Mouse (Mus musculus) embryonic fibroblast, embryonic 13.5 days (primary cell): Measurements from ENCODE around the gene Cox6b1.

ENCODE experiments used
- CTCF ChIP-seq: IDR thresholded peaks from 2 replicates; pipeline ENCODE4 v1.5.1; 2011; ENCODE audit warnings: mild to moderate bottlenecking, control low read depth, low read length, moderate library complexity, borderline replicate concordance; ENCODE audit not compliant: insufficient read depth
- POLR2A ChIP-seq: IDR thresholded peaks from 2 replicates; pipeline ENCODE4 v1.6.1; 2011; ENCODE audit warnings: low read depth, mild to moderate bottlenecking, control low read depth, low read length, moderate library complexity

DNA sequence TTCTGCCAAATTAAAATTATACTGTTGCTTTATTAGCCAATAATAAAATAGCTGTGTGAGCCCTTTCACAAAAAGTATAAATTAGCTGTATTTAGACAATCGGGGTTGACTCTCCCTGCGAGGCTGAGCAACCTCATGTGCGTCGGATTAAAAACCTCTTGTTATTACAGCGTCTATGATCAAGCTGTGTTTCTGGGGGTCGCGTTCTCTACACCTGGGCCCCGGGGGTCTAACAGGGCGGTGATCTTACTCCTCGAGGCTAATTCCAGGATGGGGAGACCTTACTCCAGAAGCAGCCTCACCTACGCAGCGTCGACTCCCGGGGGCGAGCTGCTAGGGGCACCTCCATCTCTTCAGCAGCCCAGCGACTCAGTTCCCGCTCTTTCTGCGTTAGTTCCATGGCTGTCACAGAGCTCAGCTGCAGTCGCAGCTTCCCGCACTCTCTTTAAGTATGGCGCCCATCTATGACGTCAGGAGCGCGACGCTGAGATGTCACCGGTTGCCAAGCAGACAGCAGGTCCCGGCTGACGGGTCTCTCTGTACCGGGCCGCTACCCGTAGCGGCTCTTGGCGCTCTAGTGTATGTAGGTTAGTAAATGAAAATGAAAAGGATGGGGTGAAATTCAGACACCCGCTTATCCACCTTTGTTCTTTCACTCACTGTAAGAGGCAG lies 38.7 kb upstream of the Cox6b1 start, which contains the start of gene Haus5:
- TF ChIP-seq CTCF (no peak), POLR2A (peak; percentile 74)
